ENCODE assay signal across 22 mouse cellular contexts in the genomic region with DNA sequence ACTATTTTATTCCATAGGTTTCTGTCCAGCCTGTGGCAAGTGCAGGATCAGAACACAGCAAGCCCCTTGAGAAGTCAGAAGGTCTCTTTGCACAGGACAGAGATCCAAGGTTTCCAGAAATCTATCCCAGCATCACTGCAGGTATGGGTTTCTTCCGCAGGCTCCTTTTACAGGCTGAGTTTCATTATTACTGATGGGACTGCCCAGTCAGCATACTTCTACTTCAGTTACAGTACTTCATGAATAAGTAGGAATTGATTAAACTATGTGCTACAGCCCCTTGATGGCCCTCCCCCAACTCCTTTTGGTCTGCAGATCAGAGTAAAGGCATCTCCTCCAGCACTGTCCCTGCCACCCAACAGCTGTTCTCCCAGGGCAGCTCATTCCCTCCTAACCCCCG. TPM values are rescaled to one million over a fixed set of nuclear protein-coding genes. Genes with fewer than 3 reads are reported as not detected.
A peak's percentile ranks its signal among the peaks of the same experiment; 100 is the strongest.
DNase-seq lines count a peak whose midpoint lies in the region; TF ChIP-seq lines count a peak whose summit lies in the region.
"Had no signal": no experiment of that assay in that cellular context is flagged by ENCODE, and none has a peak within 500 bp of the region (broad histone marks: within the 10 kb centered on the region; RNA-seq: fewer than 3 reads in every experiment).

No protein-coding gene starts in this region.

- H3K9ac ChIP-seq in CH12.LX (ENCODE audit: insufficient read depth, low read depth), result no peak overlapping the region

- peaks cover 5 to 7% of the 10 kb centered on the region in 2 experiments; a peak in 3 of 4 replicates for H3K4me1 ChIP-seq in CH12.LX (ENCODE audit: control insufficient read depth in 1 of 2, insufficient read depth in 2 of 2)

- TF ChIP-seq CTCF in CH12.LX (conservative IDR thresholded peaks at IDR 0.05 in 1 of 2, IDR thresholded peaks at IDR 0.05 in 1 of 2; ENCODE audit: low read depth in 2 of 2, low read length in 2 of 2), result no peak

- H3K27me3 ChIP-seq in CH12.LX (replicated peaks), result no peaks in the 10 kb centered on the region
- H3K27me3 ChIP-seq: Patski had no signal

- no peak overlapping the region for H3K4me2 ChIP-seq in CH12.LX (ENCODE audit: insufficient read depth, low read depth, poor library complexity, severe bottlenecking)

- TF ChIP-seq POLR2A in CH12.LX (IDR thresholded peaks at IDR 0.05; ENCODE audit: low read depth, low read length), result no peak

- no peak overlapping the region for H3K4me3 ChIP-seq in CH12.LX (replicated peaks in 1 of 3; ENCODE audit: low read depth in 2 of 3, low read length in 2 of 3, poor library complexity in 1 of 3)

- no peaks in the 10 kb centered on the region for H3K9me3 ChIP-seq in CH12.LX (replicated peaks; ENCODE audit: low read length)
- H3K9me3 ChIP-seq: G1E had no signal

- H3K27ac ChIP-seq in CH12.LX (ENCODE audit: insufficient read depth, low read depth), result no peak overlapping the region

- H3K79me2 ChIP-seq in CH12.LX (replicated peaks; ENCODE audit: control insufficient read depth, extremely low read depth, insufficient read depth, poor library complexity, severe bottlenecking), result no peaks in the 10 kb centered on the region

- H3K36me3 ChIP-seq in CH12.LX (replicated peaks in 1 of 2; ENCODE audit: control insufficient read depth in 1 of 2, insufficient read depth in 1 of 2, low read length in 1 of 2), result peaks cover 38 to 81% of the 10 kb centered on the region in 2 experiments

- dilution Hi-C loops in CH12.LX (cut with MboI; ENCODE audit: extremely low pct_ligation_motif_present, extremely low pct_unique_long_range_greater_than_20kb, low sequenced_read_pairs), result no loop called here

- DNase-seq in heart, adult 11 months, result peak; percentile 34
- no peak for DNase-seq in heart, adult 8-10 months (ENCODE audit: low spot score)
- DNase-seq in testis, postnatal 10 days (ENCODE audit: low spot score), result peak; percentile 33
- DNase-seq in testis, postnatal 14 days (ENCODE audit: low spot score), result no peak
- peak; percentile 5 for DNase-seq in CH12.LX (ENCODE audit: extremely low read depth)
- DNase-seq in layer of hippocampus, adult 9-11 months, result no peak
- DNase-seq: adrenal gland, adult 2 months; adrenal gland, adult 8-10 months; adrenal gland, postnatal 10 days; adrenal gland, postnatal 14 days; adrenal gland, postnatal 25 days; adrenal gland, postnatal 36 days; B cell, adult 2 months; cerebellum, adult 11 months; cerebellum, adult 11-12 months; cerebellum, adult 18-20 months; cerebellum, adult 2 months had no signal

- TF ChIP-seq EP300 in CH12.LX (IDR thresholded peaks at IDR 0.05; ENCODE audit: low read length), result peak; percentile 47; the same call in 1 of the 2 replicates

- in situ Hi-C loops in CH12.LX (cut with MboI; ENCODE audit: low pct_ligation_motif_present, low pct_unique_long_range_greater_than_20kb, low sequenced_read_pairs), result no loop called here

- TF ChIP-seq RAD21 in CH12.LX (IDR thresholded peaks at IDR 0.05; ENCODE audit: low read depth, low read length), result no peak

TF ChIP-seq in CH12.LX, 34 proteins besides CTCF, POLR2A, EP300 and RAD21:
- 0 out of 2 replicates have a peak, but pooled peaks have one; percentile 36 for TF ChIP-seq MAFK (IDR thresholded peaks at IDR 0.05; ENCODE audit: insufficient replicate concordance, low read length)
- no peak for TF ChIP-seq USF1 (IDR thresholded peaks at IDR 0.05; ENCODE audit: low read depth, low read length)
- TF ChIP-seq MYC (IDR thresholded peaks at IDR 0.05; ENCODE audit: low read depth, low read length), result no peak
- TF ChIP-seq IRF4 (IDR thresholded peaks at IDR 0.05; ENCODE audit: low read depth, low read length), result peak; percentile 90
- peak; percentile 58 for TF ChIP-seq JUND (conservative IDR thresholded peaks at IDR 0.05; ENCODE audit: low read depth, low read length)
- 0 out of 2 replicates have a peak, but pooled peaks have one; percentile 8 for TF ChIP-seq JUN (IDR thresholded peaks at IDR 0.05; ENCODE audit: insufficient read depth, low read depth, low read length)

RNA-seq across cellular contexts. Expression of a gene that starts 8.8 kb away (rescaled TPM):
- total RNA-seq in heart, adult 8-10 months (2022), result 1 to 10 TPM; 5.3 to 7.9 (median 6.6) TPM
- total RNA-seq in CH12.LX (2012; rRNA removed) (0.13 TPM in 1 of 2 replicates, not detected in the other), CH12.LX (2014; rRNA removed) (not detected in 2 replicates)
- polyA plus RNA-seq in CH12.LX (2012; ENCODE audit: insufficient read length, low read depth), result 0.20 TPM in 1 of 2 replicates, not detected in the other
- polyA plus RNA-seq: activated CD4-positive, CD25-positive, alpha-beta regulatory T cell, adult 4 months; G1E had no signal

RNA-seq across cellular contexts. Expression of a gene that starts 36.3 kb away (rescaled TPM):
- 10 to 100 TPM in 2 of 4 experiments, 1 to 10 TPM in 2; 7.8 to 17.5 (median 10.0) TPM for total RNA-seq in heart, adult 8-10 months (2022)
- total RNA-seq in CH12.LX (2012; rRNA removed), result 178 and 202 TPM in 2 replicates
- 282 and 300 TPM in 2 replicates for total RNA-seq in CH12.LX (2014; rRNA removed)
- 238 and 271 TPM in 2 replicates for polyA plus RNA-seq in CH12.LX (2012; ENCODE audit: insufficient read length, low read depth)
- total RNA-seq: MEL had no signal
- polyA plus RNA-seq: C2C12, G1E, Patski had no signal

RNA-seq across cellular contexts. Expression of a gene that starts 56.0 kb away (rescaled TPM):
- total RNA-seq in heart, adult 8-10 months (2022), result 10 to 100 TPM; 36.9 to 39.9 (median 39.1) TPM
- total RNA-seq in CH12.LX (2012; rRNA removed) (11.4 and 12.4 TPM in 2 replicates), CH12.LX (2014; rRNA removed) (13.2 and 13.5 TPM in 2 replicates)
- 24.9 and 27.7 TPM in 2 replicates for polyA plus RNA-seq in CH12.LX (2012; ENCODE audit: insufficient read length, low read depth)

Comparison
In these comparisons a context has a peak if more than half of its experiments do, and no peak if none do; other contexts are left out.
1. DNase-seq: peak in heart, adult 11 months (single experiment), testis, postnatal 10 days (single experiment) and CH12.LX (single experiment); none in heart, adult 8-10 months (single experiment), testis, postnatal 14 days (single experiment) and layer of hippocampus, adult 9-11 months (single experiment).
2. RNA of a gene that starts 8.8 kb away (total RNA-seq): 5.3 to 7.9 TPM in heart, adult 8-10 months; 0.13 TPM in CH12.LX; every median in the first group is over 4 times any median in the second.
3. RNA of a gene that starts 36.3 kb away (total RNA-seq): 178 to 300 TPM in CH12.LX; 7.8 to 17.5 TPM in heart, adult 8-10 months; every median in the first group is over 4 times any median in the second.